Mouse (Mus musculus) frontal cortex, adult 2 months (tissue): Measurements from ENCODE around the gene Sprtn. TPM values are rescaled to one million over a fixed set of nuclear protein-coding genes. Genes with fewer than 3 reads are reported as not detected.

Experiments
- DNase-seq, 2 experiments: peaks; one replicate each; pipeline ENCODE4 v3.0.0; 2022; ENCODE audit warnings: low spot score in 1 of 2; ENCODE audit errors: extremely low spot score in 1 of 2
- polyA plus RNA-seq: library from polyadenylated mRNA; depleted of rRNA; stranded (reverse); fragments of >200 nt; gene quantifications from 2 replicates; pipeline ENCODE4 v1.2.3, GENCODE M21; 2012; rRNA removed

Gene Sprtn
- polyA plus RNA-seq, 1 experiment, result 18.0 TPM

DNA sequence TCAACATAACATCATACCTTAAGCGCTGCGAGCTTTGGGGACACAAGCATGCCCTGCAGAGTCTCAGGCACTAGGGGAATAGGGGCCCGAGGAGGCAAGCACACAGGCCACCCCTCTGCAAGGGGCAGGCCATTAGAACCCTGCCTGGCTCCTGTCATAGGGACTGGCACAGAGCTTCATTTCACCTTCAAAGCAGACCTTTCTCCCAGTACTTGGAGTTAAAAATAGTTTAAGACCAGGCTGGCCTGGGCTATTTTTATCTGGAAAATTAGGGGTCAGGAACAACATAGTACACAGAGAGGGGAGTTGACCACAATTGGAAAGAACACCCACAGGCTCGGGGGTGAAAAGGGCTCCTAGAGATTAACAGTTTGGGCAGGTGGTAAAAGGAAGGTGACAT, 39.6 kb downstream of the Sprtn start:
- no peak for DNase-seq

DNA sequence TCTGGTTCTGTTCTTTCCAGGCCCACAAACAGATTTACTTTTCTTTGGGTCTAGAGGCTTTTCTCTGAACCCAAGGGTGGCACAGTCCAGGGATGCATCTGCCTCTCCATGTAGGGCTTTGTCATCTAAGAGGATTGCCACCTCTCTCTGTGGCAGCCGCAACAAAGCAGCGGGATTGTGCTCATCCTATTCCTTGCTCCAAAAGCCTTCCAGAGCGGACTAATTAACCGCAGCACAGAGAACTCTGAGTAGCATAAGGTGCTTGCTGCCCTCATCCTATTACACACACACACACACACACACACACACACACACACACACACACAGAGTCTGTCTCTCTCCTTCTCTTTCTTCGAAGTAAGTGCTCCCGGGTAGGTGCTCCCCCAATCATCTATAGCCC, 46.1 kb downstream of the Sprtn start:
- DNase-seq, result no peak

- no peak for DNase-seq
Observed at GRCm38 (mm10) chr8:124944406-124944805, 46.7 kb downstream of the Sprtn start.

GRCm38 (mm10) chr8:124947865-124948732, 50.4 kb downstream of the Sprtn start:
- DNase-seq, result no peak

DNA sequence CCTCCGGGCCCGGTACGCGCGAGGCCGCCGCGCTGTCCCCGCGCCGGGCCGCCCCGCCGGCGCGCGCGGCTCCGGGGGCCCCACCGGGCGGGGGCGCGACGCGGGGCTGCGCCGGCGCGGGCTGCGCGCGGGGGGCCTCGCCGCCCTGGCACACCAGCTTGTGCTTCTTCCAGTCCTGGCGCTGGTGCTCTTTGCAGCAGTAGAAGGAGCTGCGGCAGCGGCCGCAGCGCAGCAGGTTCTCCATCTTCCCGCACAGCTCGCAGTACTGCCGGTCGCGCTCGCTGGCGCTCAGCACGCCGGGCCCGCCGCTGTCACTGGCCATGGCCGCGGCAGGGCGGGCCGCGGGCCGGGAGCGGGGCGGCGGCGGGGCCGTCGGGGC, 51.0 kb downstream of the Sprtn start:
- DNase-seq, result no peak

- peak in 1 of 2 experiments; percentile 68 for DNase-seq
Observed at GRCm38 (mm10) chr8:124949209-124950068, 51.8 kb downstream of the Sprtn start, which contains the start of gene Egln1. Gene Egln1, minus strand, starts transcription at chr8:124949324.

DNA sequence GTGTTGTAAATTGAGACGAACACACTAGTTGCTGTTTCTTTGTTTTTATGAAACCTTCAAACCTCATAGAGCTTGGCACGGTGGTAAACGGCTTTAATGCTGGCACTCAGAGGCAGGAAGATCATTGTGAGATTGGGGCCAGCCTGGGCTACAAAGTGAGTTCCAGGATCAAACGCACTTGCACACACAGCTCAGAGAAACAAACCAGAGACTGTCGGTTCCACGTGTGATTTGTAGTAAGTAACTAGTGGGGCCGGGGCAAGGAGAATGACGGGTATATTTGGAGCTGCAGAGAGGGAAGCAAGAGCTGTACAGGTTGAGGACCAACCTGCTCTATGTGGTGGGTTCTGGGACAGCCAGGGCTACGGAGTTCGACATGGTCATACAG, 52.4 kb downstream of the Sprtn start:
- no peak for DNase-seq

DNA sequence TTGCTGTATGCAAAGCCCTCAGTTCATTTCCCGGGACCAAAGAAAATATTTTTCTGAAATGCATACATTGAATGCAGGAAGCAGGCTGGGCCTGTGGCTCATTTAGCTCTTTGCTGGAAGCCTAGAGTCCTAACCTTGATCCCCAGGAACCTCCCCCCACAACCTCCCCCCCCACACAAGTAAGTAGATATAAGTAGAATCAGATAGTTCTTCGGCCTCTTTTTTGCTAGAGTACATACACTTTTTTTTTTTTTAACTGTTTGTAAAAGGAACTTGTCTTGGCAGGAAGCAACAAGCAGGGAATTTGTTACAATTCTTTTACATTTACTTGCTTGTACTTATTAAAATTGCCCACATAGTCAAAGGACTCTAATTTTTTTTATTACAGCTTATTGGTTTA, 53.2 kb downstream of the Sprtn start:
- no peak for DNase-seq

- DNase-seq, result no peak
Observed at GRCm38 (mm10) chr8:124953188-124953587, 55.5 kb downstream of the Sprtn start.

GRCm38 (mm10) chr8:124954572-124955082, 56.9 kb downstream of the Sprtn start:
- DNase-seq, result no peak

Other genes with a start within 250 kb of the Sprtn start
- 61.8 and 62.4 TPM in 2 replicates for gene 2310022B05Rik, start 234.5 kb upstream of the Sprtn start, polyA plus RNA-seq
- gene Ttc13, start 175.9 kb upstream of the Sprtn start, polyA plus RNA-seq, result 40.7 and 44.3 TPM in 2 replicates
- 20.9 and 22.1 TPM in 2 replicates for gene Arv1, start 175.7 kb upstream of the Sprtn start, polyA plus RNA-seq
- 1.6 and 1.7 TPM in 2 replicates for gene Fam89a, start 146.1 kb upstream of the Sprtn start, polyA plus RNA-seq
- gene Trim67, start 104.8 kb upstream of the Sprtn start, polyA plus RNA-seq, result 5.2 and 5.3 TPM in 2 replicates
- 102 and 103 TPM in 2 replicates for gene Gnpat, start 34.9 kb upstream of the Sprtn start, polyA plus RNA-seq
- gene 2810004N23Rik, start 34.8 kb upstream of the Sprtn start, polyA plus RNA-seq, result 17.2 and 18.1 TPM in 2 replicates
- 15.0 and 17.3 TPM in 2 replicates for gene Exoc8, start 181 bp upstream of the Sprtn start, polyA plus RNA-seq
- 55.8 and 61.7 TPM in 2 replicates for gene Egln1, start 51.4 kb downstream of the Sprtn start, polyA plus RNA-seq
- gene Tsnax, start 115.1 kb downstream of the Sprtn start, polyA plus RNA-seq, result 196 and 206 TPM in 2 replicates
- 0.80 and 1.0 TPM in 2 replicates for gene Disc1, start 156.3 kb downstream of the Sprtn start, polyA plus RNA-seq